Mouse (Mus musculus): ENCODE measurements at regions not wholly inside any gene's neighbourhood (a gene's known extent, or its start where the extent isn't known, plus 50 kb on each side); places are given as distances from the start of the nearest gene placed in this dataset.

GRCm38 (mm10) chr10:91362587-91362986 lies 181.5 kb upstream of the Tmpo start:
- 74% methylated on average over 3 of the region's 3 CpGs for WGBS
- Histone ChIP-seq H3K36me3 (ENCODE audit: control insufficient read depth, insufficient read depth, low read length) (no peaks in the 10 kb centered on the region), H3K27me3 (ENCODE audit: control insufficient read depth, insufficient read depth, low read length) (no peaks in the 10 kb centered on the region), H3K4me1 (replicated peaks; ENCODE audit: control insufficient read depth, insufficient read depth, low read length) (no peaks in the 10 kb centered on the region), H3K27ac (ENCODE audit: control insufficient read depth, insufficient read depth, low read length) (no peak overlapping the region), H3K4me3 (ENCODE audit: control insufficient read depth, insufficient read depth, low read length) (no peak overlapping the region)
- DNase-seq = no peak
- no peak for TF ChIP-seq POLR2A (IDR thresholded peaks at IDR 0.05; ENCODE audit: control insufficient read depth, extremely low read depth, insufficient read depth, low read length, poor library complexity)
- no peak for TF ChIP-seq CTCF (IDR thresholded peaks at IDR 0.05; ENCODE audit: borderline replicate concordance, control insufficient read depth, extremely low read depth, insufficient read depth, low read length, poor library complexity)

DNA sequence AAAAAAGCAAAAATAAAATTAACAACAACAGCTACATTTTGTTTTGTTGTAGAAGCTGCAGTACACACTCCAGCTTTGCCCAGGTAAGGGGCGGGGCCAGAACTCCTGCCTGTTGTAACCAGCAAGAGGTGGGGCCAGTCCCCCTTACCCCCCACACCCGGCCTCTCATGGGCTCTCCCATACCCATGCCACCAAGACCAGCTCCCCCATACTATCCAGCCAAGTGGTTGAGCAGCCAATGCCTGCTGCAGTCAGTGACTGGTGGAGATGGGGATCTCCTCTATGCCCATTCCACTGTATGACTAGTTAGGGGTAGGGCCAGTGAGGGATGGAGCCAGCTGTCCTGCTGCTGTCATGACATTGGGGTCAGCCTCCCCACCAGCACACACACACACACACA lies 180.5 kb upstream of the Tmpo start:
- Histone ChIP-seq H3K27me3 (ENCODE audit: control insufficient read depth, insufficient read depth, low read length) (no peaks in the 10 kb centered on the region), H3K4me1 (replicated peaks; ENCODE audit: control insufficient read depth, insufficient read depth, low read length) (no peaks in the 10 kb centered on the region), H3K4me3 (ENCODE audit: control insufficient read depth, insufficient read depth, low read length) (no peak overlapping the region), H3K36me3 (ENCODE audit: control insufficient read depth, insufficient read depth, low read length) (no peaks in the 10 kb centered on the region), H3K27ac (ENCODE audit: control insufficient read depth, insufficient read depth, low read length) (no peak overlapping the region)
- TF ChIP-seq CTCF (IDR thresholded peaks at IDR 0.05; ENCODE audit: borderline replicate concordance, control insufficient read depth, extremely low read depth, insufficient read depth, low read length, poor library complexity) = no peak
- TF ChIP-seq POLR2A (IDR thresholded peaks at IDR 0.05; ENCODE audit: control insufficient read depth, extremely low read depth, insufficient read depth, low read length, poor library complexity) = no peak
- WGBS = 90% methylated on average over 2 of the region's 2 CpGs
- DNase-seq = no peak

GRCm38 (mm10) chr10:91345465-91345864 lies 164.3 kb upstream of the Tmpo start:
- Histone ChIP-seq H3K4me1 (replicated peaks; ENCODE audit: control insufficient read depth, insufficient read depth, low read length) (no peaks in the 10 kb centered on the region), H3K4me3 (ENCODE audit: control insufficient read depth, insufficient read depth, low read length) (no peak overlapping the region), H3K27ac (ENCODE audit: control insufficient read depth, insufficient read depth, low read length) (no peak overlapping the region), H3K27me3 (ENCODE audit: control insufficient read depth, insufficient read depth, low read length) (no peaks in the 10 kb centered on the region), H3K36me3 (ENCODE audit: control insufficient read depth, insufficient read depth, low read length) (no peaks in the 10 kb centered on the region)
- WGBS = 84% methylated on average over 5 of the region's 5 CpGs
- DNase-seq = no peak
- no peak for TF ChIP-seq POLR2A (IDR thresholded peaks at IDR 0.05; ENCODE audit: control insufficient read depth, extremely low read depth, insufficient read depth, low read length, poor library complexity)

DNA sequence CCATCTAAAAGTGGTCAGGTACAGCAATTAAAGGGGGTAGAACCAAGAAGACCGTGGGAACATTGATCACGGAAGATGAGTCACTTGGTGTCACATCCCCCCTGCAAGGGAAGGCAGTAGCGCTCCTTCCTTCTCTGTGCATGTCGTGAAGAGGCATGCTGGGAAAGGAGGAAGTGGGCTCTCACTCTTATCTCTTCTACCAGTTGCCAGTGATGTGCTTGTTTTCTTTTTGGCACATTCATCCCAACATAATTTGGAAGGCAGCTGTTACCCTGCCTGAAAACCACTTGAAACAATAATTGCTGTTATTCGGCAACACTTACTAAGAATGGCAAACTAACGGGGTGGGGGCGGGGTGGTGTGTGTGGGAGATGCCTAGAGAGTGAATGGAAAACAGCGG lies 161.0 kb upstream of the Tmpo start:
- 32% methylated on average over 8 of the region's 8 CpGs for WGBS
- no peaks in the 10 kb centered on the region for H3K27me3 ChIP-seq (ENCODE audit: control insufficient read depth, insufficient read depth, low read length)
- H3K27ac ChIP-seq (ENCODE audit: control insufficient read depth, insufficient read depth, low read length) = no peak overlapping the region
- no peak overlapping the region for H3K4me3 ChIP-seq (ENCODE audit: control insufficient read depth, insufficient read depth, low read length)
- no peak for DNase-seq
- TF ChIP-seq CTCF (IDR thresholded peaks at IDR 0.05; ENCODE audit: borderline replicate concordance, control insufficient read depth, extremely low read depth, insufficient read depth, low read length, poor library complexity) (no peak), POLR2A (IDR thresholded peaks at IDR 0.05; ENCODE audit: control insufficient read depth, extremely low read depth, insufficient read depth, low read length, poor library complexity) (no peak)
- no peaks in the 10 kb centered on the region for H3K36me3 ChIP-seq (ENCODE audit: control insufficient read depth, insufficient read depth, low read length)
- H3K4me1 ChIP-seq (replicated peaks; ENCODE audit: control insufficient read depth, insufficient read depth, low read length) = no peaks in the 10 kb centered on the region

DNA sequence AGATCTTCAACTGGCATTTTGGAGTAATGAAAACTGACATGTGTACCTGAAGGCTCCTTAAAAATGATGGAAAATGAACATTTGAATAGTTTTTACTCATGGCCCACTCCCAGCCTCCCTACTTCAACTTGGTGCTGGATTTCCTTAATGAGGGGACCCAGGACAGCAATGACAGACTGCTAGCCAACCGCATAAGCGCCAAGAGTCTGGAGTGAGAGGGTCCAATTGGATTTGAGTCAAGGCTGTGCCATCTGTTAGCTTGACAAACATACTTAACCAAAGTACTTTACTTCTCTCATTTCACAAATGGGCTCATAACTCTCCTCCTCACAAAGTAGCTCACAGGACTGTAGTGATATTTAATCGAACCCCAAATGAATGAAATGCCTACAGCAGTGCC lies 158.2 kb upstream of the Tmpo start:
- no peak for DNase-seq
- WGBS = 92% methylated on average over 3 of the region's 3 CpGs
- TF ChIP-seq POLR2A (IDR thresholded peaks at IDR 0.05; ENCODE audit: control insufficient read depth, extremely low read depth, insufficient read depth, low read length, poor library complexity) = no peak
- TF ChIP-seq CTCF (IDR thresholded peaks at IDR 0.05; ENCODE audit: borderline replicate concordance, control insufficient read depth, extremely low read depth, insufficient read depth, low read length, poor library complexity) = no peak
- Histone ChIP-seq H3K4me3 (ENCODE audit: control insufficient read depth, insufficient read depth, low read length) (no peak overlapping the region), H3K27ac (ENCODE audit: control insufficient read depth, insufficient read depth, low read length) (no peak overlapping the region), H3K27me3 (ENCODE audit: control insufficient read depth, insufficient read depth, low read length) (no peaks in the 10 kb centered on the region), H3K36me3 (ENCODE audit: control insufficient read depth, insufficient read depth, low read length) (no peaks in the 10 kb centered on the region), H3K4me1 (replicated peaks; ENCODE audit: control insufficient read depth, insufficient read depth, low read length) (no peaks in the 10 kb centered on the region)

DNA sequence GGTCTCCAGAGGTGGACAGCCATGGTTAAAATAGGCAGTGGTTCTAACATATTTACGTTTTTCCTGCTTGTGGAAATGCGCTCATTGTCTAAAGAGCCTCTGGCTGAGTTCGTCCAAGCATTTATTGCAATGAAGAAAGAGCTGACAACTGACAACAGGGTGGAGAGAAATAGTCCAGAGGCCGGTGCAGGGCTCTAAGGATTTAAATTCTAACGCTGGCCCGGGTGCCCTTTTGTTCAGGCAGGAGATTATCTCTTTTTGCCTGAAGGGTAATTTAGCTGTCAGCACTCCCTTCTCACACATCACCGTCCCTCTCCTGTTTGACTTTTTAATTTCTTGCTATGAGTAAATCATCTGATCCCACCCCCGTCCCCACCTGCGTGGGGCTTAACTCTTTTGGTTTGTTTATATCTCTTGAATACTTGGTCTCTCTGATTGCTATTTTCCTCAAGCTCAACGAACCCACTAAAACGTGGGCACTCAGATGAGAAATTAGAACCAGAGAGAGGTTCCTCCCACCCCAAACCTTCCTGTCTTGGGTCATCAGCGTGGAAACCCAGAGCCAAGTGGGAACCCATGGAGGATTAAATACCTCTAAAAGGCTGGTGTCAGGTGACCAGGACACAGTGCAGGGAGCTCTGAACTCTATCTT lies 145.7 kb upstream of the Tmpo start:
- Histone ChIP-seq H3K4me3 (ENCODE audit: control insufficient read depth, insufficient read depth, low read length) (no peak overlapping the region), H3K4me1 (replicated peaks; ENCODE audit: control insufficient read depth, insufficient read depth, low read length) (no peaks in the 10 kb centered on the region), H3K36me3 (ENCODE audit: control insufficient read depth, insufficient read depth, low read length) (no peaks in the 10 kb centered on the region), H3K27me3 (ENCODE audit: control insufficient read depth, insufficient read depth, low read length) (no peaks in the 10 kb centered on the region), H3K27ac (ENCODE audit: control insufficient read depth, insufficient read depth, low read length) (no peak overlapping the region)
- WGBS = 76% methylated on average over 12 of the region's 12 CpGs
- TF ChIP-seq POLR2A (IDR thresholded peaks at IDR 0.05; ENCODE audit: control insufficient read depth, extremely low read depth, insufficient read depth, low read length, poor library complexity) (no peak), CTCF (IDR thresholded peaks at IDR 0.05; ENCODE audit: borderline replicate concordance, control insufficient read depth, extremely low read depth, insufficient read depth, low read length, poor library complexity) (no peak)
- DNase-seq = no peak

DNA sequence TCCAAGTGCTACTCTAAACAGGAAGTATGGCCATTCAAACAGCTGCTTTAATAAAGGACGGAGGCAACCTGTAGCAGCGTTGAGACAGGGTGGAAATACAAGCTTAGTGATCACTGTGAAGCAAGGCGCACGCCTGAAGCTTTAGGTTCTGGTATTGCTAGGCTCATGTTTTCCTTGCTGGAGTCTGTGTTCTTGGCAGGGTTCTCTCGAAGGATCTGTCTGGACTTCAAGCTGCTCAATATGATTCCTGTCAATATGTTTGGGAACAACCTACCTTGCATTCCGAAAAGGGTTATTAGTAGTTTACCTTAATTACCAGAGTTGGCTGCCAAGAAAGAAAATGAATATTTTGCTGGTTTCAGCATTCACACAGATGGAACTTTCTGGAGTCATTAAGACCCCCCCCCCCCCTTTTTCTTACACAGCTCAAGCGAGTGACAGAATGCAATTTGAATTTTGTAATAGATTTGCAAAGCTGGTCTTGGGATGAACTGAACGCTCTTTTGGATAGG lies 145.1 kb upstream of the Tmpo start:
- Histone ChIP-seq H3K36me3 (ENCODE audit: control insufficient read depth, insufficient read depth, low read length) (no peaks in the 10 kb centered on the region), H3K27me3 (ENCODE audit: control insufficient read depth, insufficient read depth, low read length) (no peaks in the 10 kb centered on the region), H3K27ac (ENCODE audit: control insufficient read depth, insufficient read depth, low read length) (no peak overlapping the region), H3K4me1 (replicated peaks; ENCODE audit: control insufficient read depth, insufficient read depth, low read length) (no peaks in the 10 kb centered on the region), H3K4me3 (ENCODE audit: control insufficient read depth, insufficient read depth, low read length) (no peak overlapping the region)
- no peak for DNase-seq
- TF ChIP-seq POLR2A (IDR thresholded peaks at IDR 0.05; ENCODE audit: control insufficient read depth, extremely low read depth, insufficient read depth, low read length, poor library complexity) (no peak), CTCF (IDR thresholded peaks at IDR 0.05; ENCODE audit: borderline replicate concordance, control insufficient read depth, extremely low read depth, insufficient read depth, low read length, poor library complexity) (no peak)
- WGBS = 90% methylated on average over 8 of the region's 8 CpGs

Measured in thymus, adult 2 months (tissue).